Mouse (Mus musculus) retina, postnatal 7 days (tissue): ENCODE measurements around the gene Krtap4-16.
"Not testable (repeated sequence)": the region's sequence is repeated elsewhere in the genome, so short reads cannot be mapped to it uniquely, and the experiment has no call there.

Experiments used
- DNase-seq: peaks from one replicate; pipeline ENCODE4 v3.0.0-alpha.2; 2012; ENCODE audit warnings: low read depth, low spot score

The Krtap4-16 gene

GRCm38 (mm10) chr11:99851508-99851907, at the start of gene Krtap4-16:
Gene Krtap4-16, minus strand, starts transcription at chr11:99851608.
- no peak for DNase-seq

GRCm38 (mm10) chr11:99878887-99879286, 27.5 kb upstream of the Krtap4-16 start, which contains the start of gene Gm11567:
Gene Gm11567, plus strand, starts transcription at chr11:99879187.
- not testable (repeated sequence) for DNase-seq

GRCm38 (mm10) chr11:99873089-99873488, 21.7 kb upstream of the Krtap4-16 start, which contains the start of gene Krtap9-1:
Gene Krtap9-1, plus strand, starts transcription at chr11:99873389.
- not testable (repeated sequence) for DNase-seq

GRCm38 (mm10) chr11:99864176-99864575, 12.8 kb upstream of the Krtap4-16 start, which contains the start of gene Gm11559:
Gene Gm11559, plus strand, starts transcription at chr11:99864476.
- not testable (repeated sequence) for DNase-seq

- no peak for DNase-seq
Observed at GRCm38 (mm10) chr11:99858761-99859160, 7.4 kb upstream of the Krtap4-16 start.

- DNase-seq: no peak
Observed at GRCm38 (mm10) chr11:99857617-99858016, 6.2 kb upstream of the Krtap4-16 start, which contains the start of gene Gm11568. Gene Gm11568, plus strand, starts transcription at chr11:99857917.

GRCm38 (mm10) chr11:99854121-99854520, 2.7 kb upstream of the Krtap4-16 start:
- no peak for DNase-seq

GRCm38 (mm10) chr11:99846746-99847145, 4.7 kb downstream of the Krtap4-16 start:
- DNase-seq: no peak

GRCm38 (mm10) chr11:99842185-99842584, 9.2 kb downstream of the Krtap4-16 start:
- no peak for DNase-seq

- DNase-seq: no peak
Observed at GRCm38 (mm10) chr11:99837966-99838365, 13.4 kb downstream of the Krtap4-16 start, which contains the start of gene 2300003K06Rik. Gene 2300003K06Rik, minus strand, starts transcription at chr11:99838066.

- not testable (repeated sequence) for DNase-seq
Observed at GRCm38 (mm10) chr11:99815566-99815965, 35.8 kb downstream of the Krtap4-16 start, which contains the start of gene Gm11564. Gene Gm11564, minus strand, starts transcription at chr11:99815666.

- DNase-seq: not testable (repeated sequence)
Observed at GRCm38 (mm10) chr11:99809792-99810191, 41.6 kb downstream of the Krtap4-16 start, which contains the start of gene Krtap4-13. Gene Krtap4-13, minus strand, starts transcription at chr11:99809892.

- not testable (repeated sequence) for DNase-seq
Observed at GRCm38 (mm10) chr11:99804346-99804745, 47.1 kb downstream of the Krtap4-16 start, which contains the start of gene Gm11554. Gene Gm11554, minus strand, starts transcription at chr11:99804446.
